Mouse (Mus musculus) spleen, adult 18-20 months (tissue): Measurements from ENCODE around the gene Fgf4.

Experiments used
- DNase-seq, 2 experiments: peaks; one replicate each; pipeline ENCODE4 v3.0.0; 2022; ENCODE audit warnings: mixed read lengths in 2 of 2

Fgf4 gene

DNA sequence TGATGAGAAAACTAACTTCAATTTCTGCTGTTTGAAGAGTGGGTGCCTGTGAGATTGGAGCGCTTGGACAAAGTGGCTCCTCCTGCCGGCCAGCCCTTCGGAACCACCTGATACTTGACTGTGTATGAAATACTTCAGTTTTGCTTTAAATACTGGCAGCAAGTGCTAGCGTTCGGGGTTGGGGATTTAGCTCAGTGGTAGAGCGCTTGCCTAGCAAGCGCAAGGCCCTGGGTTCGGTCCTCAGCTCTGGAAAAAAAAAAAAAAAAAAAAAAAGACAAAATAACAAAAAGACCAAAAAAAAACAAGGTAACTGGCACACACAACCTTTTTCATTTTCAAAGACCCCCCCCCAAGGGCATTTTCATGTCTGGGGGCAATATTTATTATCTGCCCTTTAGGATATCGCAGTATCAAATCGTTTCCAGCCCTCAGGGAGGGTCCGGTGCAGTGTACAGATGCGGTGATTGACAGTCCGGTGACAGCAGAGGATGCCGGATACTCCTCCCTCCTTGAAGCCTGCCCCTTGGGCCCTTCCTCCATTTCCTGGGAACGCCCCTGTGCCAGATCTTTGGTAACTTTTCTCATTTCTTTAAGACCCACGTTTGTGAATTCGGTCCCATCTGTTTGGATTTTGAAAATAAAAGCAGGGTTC is 67.3 kb downstream of the Fgf4 start:
- no peak for DNase-seq
